In the genomic region with DNA sequence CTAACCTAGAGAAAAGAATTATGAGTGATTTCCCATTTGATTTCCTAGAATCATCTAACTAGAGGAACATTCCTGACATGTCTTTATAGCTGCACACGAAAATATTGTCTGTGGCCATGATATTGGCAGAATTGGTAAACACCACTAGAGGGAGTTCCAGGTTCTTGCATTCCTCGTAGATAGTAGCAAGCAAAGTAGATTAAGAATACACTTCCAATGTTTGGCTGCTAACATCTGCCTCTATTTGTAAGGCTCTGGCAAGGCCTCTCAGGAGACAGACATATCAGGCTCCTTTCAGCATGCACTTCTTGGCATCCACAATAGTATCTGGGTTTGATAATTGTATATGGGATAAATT, we compare ENCODE assay signal across 9 mouse cellular contexts. TPM values are rescaled to one million over a fixed set of nuclear protein-coding genes. Genes with fewer than 3 reads are reported as not detected.
DNase-seq lines count a peak whose midpoint lies in the region; ATAC-seq and TF ChIP-seq lines count a peak whose summit lies in the region.
"Had no signal": no experiment of that assay in that cellular context is flagged by ENCODE, and none has a peak within 500 bp of the region (broad histone marks: within the 10 kb centered on the region; RNA-seq: fewer than 3 reads in every experiment).

No protein-coding gene starts in this region.

- no peak overlapping the region for H3K4me3 ChIP-seq in embryonic facial prominence, embryonic 11.5 days (ENCODE audit: low read depth, low read length)
- no peak overlapping the region for H3K4me3 ChIP-seq in embryonic facial prominence, embryonic 10.5 days
- H3K4me3 ChIP-seq in lung, postnatal 0 days (ENCODE audit: low read depth, low read length): no peak overlapping the region
- H3K4me3 ChIP-seq in lung, adult 2 months (replicated peaks; ENCODE audit: extremely low read depth, low read depth, low read length): no peak overlapping the region
- peak overlapping the region; percentile 80 for H3K4me3 ChIP-seq in myocyte
- no peak overlapping the region for H3K4me3 ChIP-seq in neural tube, embryonic 15.5 days (replicated peaks)

- H3K4me2 ChIP-seq in embryonic facial prominence, embryonic 11.5 days (ENCODE audit: low read depth, low read length): no peak overlapping the region
- H3K4me2 ChIP-seq in lung, postnatal 0 days (replicated peaks; ENCODE audit: low read depth, low read length): peak overlapping the region; percentile 92; the same call in 1 of the 2 replicates
- peak overlapping the region; percentile 78 for H3K4me2 ChIP-seq in myocyte (ENCODE audit: low read depth)
- no peak overlapping the region for H3K4me2 ChIP-seq in neural tube, embryonic 15.5 days

- H3K36me3 ChIP-seq in embryonic facial prominence, embryonic 11.5 days (replicated peaks; ENCODE audit: control insufficient read depth, insufficient read depth, low read depth, low read length): no peaks in the 10 kb centered on the region
- H3K36me3 ChIP-seq in embryonic facial prominence, embryonic 10.5 days (replicated peaks): peaks cover 13% of the 10 kb centered on the region
- H3K36me3 ChIP-seq in lung, postnatal 0 days (ENCODE audit: insufficient read depth, low read length): no peaks in the 10 kb centered on the region
- H3K36me3 ChIP-seq in myocyte (ENCODE audit: control insufficient read depth, insufficient read depth): no peaks in the 10 kb centered on the region
- H3K36me3 ChIP-seq in neural tube, embryonic 15.5 days: no peaks in the 10 kb centered on the region

- peak; percentile 72 for TF ChIP-seq CTCF in lung, postnatal 0 days (IDR thresholded peaks at IDR 0.05)
- TF ChIP-seq CTCF in lung, adult 2 months (IDR thresholded peaks at IDR 0.05; ENCODE audit: insufficient read depth, low read length): no peak

- H3K9me3 ChIP-seq in embryonic facial prominence, embryonic 11.5 days (replicated peaks; ENCODE audit: control insufficient read depth, low read length): no peaks in the 10 kb centered on the region
- H3K9me3 ChIP-seq in embryonic facial prominence, embryonic 10.5 days: no peaks in the 10 kb centered on the region
- H3K9me3 ChIP-seq in lung, postnatal 0 days (ENCODE audit: low read length): no peaks in the 10 kb centered on the region
- no peaks in the 10 kb centered on the region for H3K9me3 ChIP-seq in neural tube, embryonic 15.5 days (replicated peaks)

- DNase-seq in embryonic facial prominence, embryonic 11.5 days (ENCODE audit: low spot score): peak; percentile 71
- DNase-seq in embryonic facial prominence, embryonic 10.5 days (ENCODE audit: low spot score): no peak
- peak; percentile 64 for DNase-seq in lung, postnatal 0 days (ENCODE audit: low spot score)
- DNase-seq in lung, adult 2 months: no peak
- peak; percentile 31 for DNase-seq in embryo, embryonic 11.5 days (ENCODE audit: low read depth, low spot score)
- no peak for DNase-seq in heart, postnatal 25 days (ENCODE audit: low spot score)

- WGBS in embryonic facial prominence, embryonic 11.5 days: 19% methylated on average over 2 of the region's 2 CpGs
- WGBS in embryonic facial prominence, embryonic 10.5 days: 24% methylated on average over 2 of the region's 2 CpGs
- WGBS in lung, postnatal 0 days: 7% methylated on average over 2 of the region's 2 CpGs
- 11% methylated on average over 2 of the region's 2 CpGs for WGBS in lung, adult 2 months
- 27% methylated on average over 2 of the region's 2 CpGs for WGBS in neural tube, embryonic 15.5 days

- no peak overlapping the region for H3K27ac ChIP-seq in embryonic facial prominence, embryonic 11.5 days (replicated peaks; ENCODE audit: low read depth, low read length)
- H3K27ac ChIP-seq in embryonic facial prominence, embryonic 10.5 days (replicated peaks): no peak overlapping the region
- no peak overlapping the region for H3K27ac ChIP-seq in lung, postnatal 0 days (ENCODE audit: low read length)
- no peak overlapping the region for H3K27ac ChIP-seq in neural tube, embryonic 15.5 days (replicated peaks)

- ATAC-seq in embryonic facial prominence, embryonic 11.5 days (replicated peaks; ENCODE audit: insufficient number of reproducible peaks, low FRiP score, low TSS enrichment, low read depth): no peak
- ATAC-seq in lung, postnatal 0 days: no peak
- no peak for ATAC-seq in neural tube, embryonic 15.5 days (ENCODE audit: low FRiP score)

- TF ChIP-seq POLR2A in lung, adult 2 months (IDR thresholded peaks at IDR 0.05; ENCODE audit: borderline replicate concordance, extremely low read depth, low read depth, low read length): no peak
- no peak for TF ChIP-seq POLR2A in myocyte (IDR thresholded peaks at IDR 0.05; ENCODE audit: insufficient read length, low read depth)

- H3K27me3 ChIP-seq in embryonic facial prominence, embryonic 11.5 days (ENCODE audit: control insufficient read depth, insufficient read depth, low read length): no peaks in the 10 kb centered on the region; the same call in 1 of the 2 replicates
- H3K27me3 ChIP-seq in embryonic facial prominence, embryonic 10.5 days (replicated peaks; ENCODE audit: low read depth, poor library complexity, severe bottlenecking): peaks cover 10% of the 10 kb centered on the region
- H3K27me3 ChIP-seq in lung, postnatal 0 days (replicated peaks; ENCODE audit: insufficient read depth, low read length): no peaks in the 10 kb centered on the region
- peaks cover 6% of the 10 kb centered on the region for H3K27me3 ChIP-seq in myocyte (ENCODE audit: control insufficient read depth, insufficient read depth, insufficient read length)
- H3K27me3 ChIP-seq in neural tube, embryonic 15.5 days (replicated peaks): peaks cover 9% of the 10 kb centered on the region; the same call in 1 of the 2 replicates

- peaks cover 22% of the 10 kb centered on the region for H3K79me2 ChIP-seq in myocyte (ENCODE audit: control insufficient read depth, insufficient read depth)

- TF ChIP-seq EP300 in lung, postnatal 0 days (IDR thresholded peaks at IDR 0.05): no peak

- H3ac ChIP-seq in myocyte (ENCODE audit: control insufficient read depth, insufficient read length): no peak overlapping the region

- H3K4me1 ChIP-seq in embryonic facial prominence, embryonic 11.5 days (ENCODE audit: control insufficient read depth, insufficient read depth, low read length): no peaks in the 10 kb centered on the region
- H3K4me1 ChIP-seq in embryonic facial prominence, embryonic 10.5 days: peaks cover 18% of the 10 kb centered on the region
- no peaks in the 10 kb centered on the region for H3K4me1 ChIP-seq in lung, postnatal 0 days (ENCODE audit: insufficient read depth, low read depth, low read length)
- H3K4me1 ChIP-seq in lung, adult 2 months (ENCODE audit: control insufficient read depth, insufficient read depth, low read length): no peaks in the 10 kb centered on the region; the same call in 1 of the 2 replicates
- peaks cover 11% of the 10 kb centered on the region for H3K4me1 ChIP-seq in neural tube, embryonic 15.5 days

- no peak overlapping the region for H3K9ac ChIP-seq in embryonic facial prominence, embryonic 11.5 days (replicated peaks; ENCODE audit: low read length)
- H3K9ac ChIP-seq in lung, postnatal 0 days (replicated peaks; ENCODE audit: low read depth): no peak overlapping the region
- no peak overlapping the region for H3K9ac ChIP-seq in neural tube, embryonic 15.5 days (replicated peaks)

- intact Hi-C loops in heart, postnatal 25 days (cut with DNase I): loop anchor here (10.0 kb wide), 1 partner anchor 228 kb away; no protein-coding TSS in a partner anchor

TF ChIP-seq in myocyte, 11 proteins besides CTCF, POLR2A, EP300 and RAD21 (continues in another document):
- TF ChIP-seq POLR2AphosphoS2 (IDR thresholded peaks at IDR 0.05; ENCODE audit: insufficient read length, low read depth): no peak
- TF ChIP-seq MAX (IDR thresholded peaks at IDR 0.05; ENCODE audit: low read depth): no peak
- no peak for TF ChIP-seq SRF (IDR thresholded peaks at IDR 0.05; ENCODE audit: control insufficient read depth, insufficient read length, low read depth)
- no peak for TF ChIP-seq TCF12 (IDR thresholded peaks at IDR 0.05; ENCODE audit: insufficient read depth, poor library complexity, severe bottlenecking)
- no peak for TF ChIP-seq USF1 (IDR thresholded peaks at IDR 0.05; ENCODE audit: low read depth)

RNA-seq across cellular contexts. Expression of gene Bub1, which starts 1.1 kb away (rescaled TPM):
- polyA plus RNA-seq in embryonic facial prominence, embryonic 11.5 days (2014; fragmentation: Nextera tagmentation; extraction: Ambion mirVana): 31.1 and 37.9 TPM in 2 replicates
- polyA plus RNA-seq in embryonic facial prominence, embryonic 10.5 days (2016; fragmentation: Nextera tagmentation; extraction: Ambion mirVana): 107 and 118 TPM in 2 replicates
- 1.4 and 2.6 TPM in 2 replicates for polyA plus RNA-seq in lung, postnatal 0 days (2015; fragmentation: Nextera tagmentation; extraction: Ambion mirVana)
- 0.52 and 1.1 TPM in 2 replicates for polyA plus RNA-seq in lung, adult 2 months (2012; rRNA removed)
- 4.3 TPM for polyA plus RNA-seq in myocyte (2012; fragmentation: generic; extraction: Trizol)
- total RNA-seq in heart, postnatal 25 days (2021): under 1 TPM; 0.45 to 0.78 TPM
- polyA plus RNA-seq in neural tube, embryonic 15.5 days (2015; fragmentation: Nextera tagmentation; extraction: Ambion mirVana): 5.3 and 13.7 TPM in 2 replicates

RNA-seq across cellular contexts. Expression of gene Acoxl, which starts 5.9 kb away (rescaled TPM):
- 0.31 and 0.39 TPM in 2 replicates for polyA plus RNA-seq in embryonic facial prominence, embryonic 11.5 days (2014; fragmentation: Nextera tagmentation; extraction: Ambion mirVana)
- polyA plus RNA-seq in embryonic facial prominence, embryonic 10.5 days (2016; fragmentation: Nextera tagmentation; extraction: Ambion mirVana): 0.45 and 0.61 TPM in 2 replicates
- 16.1 and 17.0 TPM in 2 replicates for polyA plus RNA-seq in lung, postnatal 0 days (2015; fragmentation: Nextera tagmentation; extraction: Ambion mirVana)
- polyA plus RNA-seq in lung, adult 2 months (2012; rRNA removed): 40.9 and 52.4 TPM in 2 replicates
- polyA plus RNA-seq in myocyte (2012; fragmentation: generic; extraction: Trizol): 0.01 TPM
- total RNA-seq in heart, postnatal 25 days (2021): not detected
- 0.13 and 0.33 TPM in 2 replicates for polyA plus RNA-seq in neural tube, embryonic 15.5 days (2015; fragmentation: Nextera tagmentation; extraction: Ambion mirVana)
- total RNA-seq: layer of hippocampus, postnatal 14 days had no signal

RNA-seq across cellular contexts. Expression of gene Mtln, which starts 40.5 kb away (rescaled TPM):
- 23.0 and 24.0 TPM in 2 replicates for polyA plus RNA-seq in embryonic facial prominence, embryonic 11.5 days (2014; fragmentation: Nextera tagmentation; extraction: Ambion mirVana)
- 20.7 and 22.2 TPM in 2 replicates for polyA plus RNA-seq in embryonic facial prominence, embryonic 10.5 days (2016; fragmentation: Nextera tagmentation; extraction: Ambion mirVana)
- polyA plus RNA-seq in lung, postnatal 0 days (2015; fragmentation: Nextera tagmentation; extraction: Ambion mirVana): 40.4 and 42.7 TPM in 2 replicates
- polyA plus RNA-seq in lung, adult 2 months (2012; rRNA removed): 55.0 and 60.0 TPM in 2 replicates
- 67.6 TPM for polyA plus RNA-seq in myocyte (2012; fragmentation: generic; extraction: Trizol)
- 10 to 100 TPM; 57.2 to 59.9 TPM for total RNA-seq in heart, postnatal 25 days (2021)
- polyA plus RNA-seq in neural tube, embryonic 15.5 days (2015; fragmentation: Nextera tagmentation; extraction: Ambion mirVana): 54.4 and 61.3 TPM in 2 replicates

RNA-seq across cellular contexts. Expression of gene Nphp1, which starts 44.1 kb away (rescaled TPM):
- 34.2 and 36.8 TPM in 2 replicates for polyA plus RNA-seq in embryonic facial prominence, embryonic 11.5 days (2014; fragmentation: Nextera tagmentation; extraction: Ambion mirVana)
- polyA plus RNA-seq in embryonic facial prominence, embryonic 10.5 days (2016; fragmentation: Nextera tagmentation; extraction: Ambion mirVana): 42.0 and 42.9 TPM in 2 replicates
- 21.5 and 22.6 TPM in 2 replicates for polyA plus RNA-seq in lung, postnatal 0 days (2015; fragmentation: Nextera tagmentation; extraction: Ambion mirVana)
- 9.2 and 14.5 TPM in 2 replicates for polyA plus RNA-seq in lung, adult 2 months (2012; rRNA removed)
- 17.5 TPM for polyA plus RNA-seq in myocyte (2012; fragmentation: generic; extraction: Trizol)
- 1 to 10 TPM; 6.6 to 8.6 TPM for total RNA-seq in heart, postnatal 25 days (2021)
- 11.8 and 16.9 TPM in 2 replicates for polyA plus RNA-seq in neural tube, embryonic 15.5 days (2015; fragmentation: Nextera tagmentation; extraction: Ambion mirVana)

Comparison
In these comparisons a context has a peak if more than half of its experiments do, and no peak if none do; other contexts are left out.
1. DNase-seq: peak in embryonic facial prominence, embryonic 11.5 days (single experiment), lung, postnatal 0 days (single experiment) and embryo, embryonic 11.5 days (single experiment); none in embryonic facial prominence, embryonic 10.5 days (single experiment), lung, adult 2 months (single experiment) and heart, postnatal 25 days (single experiment).
2. H3K4me2 ChIP-seq: peak in lung, postnatal 0 days (single experiment) and myocyte (single experiment); none in embryonic facial prominence, embryonic 11.5 days (single experiment) and neural tube, embryonic 15.5 days (single experiment).
3. RNA of gene Acoxl, which starts 5.9 kb away (polyA plus RNA-seq): 40.9 to 52.4 TPM in lung, adult 2 months and 16.1 to 17.0 TPM in lung, postnatal 0 days; 0.45 to 0.61 TPM in embryonic facial prominence, embryonic 10.5 days, 0.31 to 0.39 TPM in embryonic facial prominence, embryonic 11.5 days, 0.13 to 0.33 TPM in neural tube, embryonic 15.5 days and 0.01 TPM in myocyte (single experiment); every median in the first group is over 10 times any median in the second.